Mouse (Mus musculus): ENCODE data around the gene Cdc37. TPM values are rescaled to one million over a fixed set of nuclear protein-coding genes. Genes with fewer than 3 reads are reported as not detected.
A peak's percentile ranks its signal among the peaks of the same experiment; 100 is the strongest.

Gene Cdc37
- polyA plus RNA-seq, 1 experiment, result 72.6 TPM

- Histone ChIP-seq H3K4me1 (ENCODE audit: control insufficient read depth, insufficient read depth, low read length) (no peaks in the 10 kb centered on the region), H3K27me3 (replicated peaks; ENCODE audit: control insufficient read depth, insufficient read depth, low read length) (0 out of 2 replicates have a peak, but pooled peaks cover 2% of the 10 kb centered on the region), H3K36me3 (ENCODE audit: control insufficient read depth, insufficient read depth, low read length) (no peaks in the 10 kb centered on the region), H3K4me3 (ENCODE audit: insufficient read depth, low read depth, low read length) (peak overlapping the region; percentile 64), H3K27ac (ENCODE audit: insufficient read depth, low read depth, low read length) (peak overlapping the region; percentile 86)
- TF ChIP-seq POLR2A (IDR thresholded peaks at IDR 0.05; ENCODE audit: low read depth, low read length) (no peak), CTCF (conservative IDR thresholded peaks at IDR 0.05; ENCODE audit: insufficient read depth, insufficient read length, low read depth, low read length) (no peak)
- 59% methylated on average over 10 of the region's 10 CpGs for WGBS
- DNase-seq, result peak; percentile 79
Observed at GRCm38 (mm10) chr9:21167140-21168097, 17.6 kb upstream of the Cdc37 start.

GRCm38 (mm10) chr9:21166516-21166915, 16.7 kb upstream of the Cdc37 start:
- 40% methylated on average over 3 of the region's 3 CpGs for WGBS

DNA sequence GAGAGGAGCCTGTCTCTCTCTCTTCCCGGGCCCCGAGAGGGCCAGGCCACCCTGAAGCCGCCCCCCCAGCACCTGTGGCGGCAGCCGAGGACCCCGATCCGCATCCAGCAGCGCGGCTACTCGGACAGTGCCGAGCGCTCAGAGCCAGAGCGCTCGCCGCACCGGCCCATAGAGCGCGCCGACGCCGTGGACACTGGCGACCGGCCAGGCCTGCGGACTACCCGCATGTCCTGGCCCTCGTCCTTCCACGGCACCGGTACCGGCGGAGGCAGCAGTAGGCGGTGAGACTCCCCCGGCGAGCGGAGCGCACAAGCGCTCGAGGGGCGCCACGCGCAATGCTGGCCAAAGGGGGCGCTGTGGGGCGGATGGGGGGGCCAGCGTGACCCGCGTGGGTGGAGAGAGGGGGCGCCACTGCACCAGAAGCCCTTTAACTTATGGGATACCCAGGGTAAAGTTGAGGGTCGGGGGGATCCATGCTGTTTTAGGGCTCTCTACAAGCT, 16.2 kb upstream of the Cdc37 start:
- WGBS, result under 1% methylated on average over 46 of the region's 47 CpGs

More at GRCm38 (mm10) chr9:21166516-21166915, 16.7 kb upstream of the Cdc37 start:
- no peaks in the 10 kb centered on the region for H3K36me3 ChIP-seq (ENCODE audit: control insufficient read depth, insufficient read depth, low read length)
- H3K4me3 ChIP-seq (ENCODE audit: insufficient read depth, low read depth, low read length), result peak overlapping the region; percentile 64
- peak overlapping the region; percentile 61; the same call in 1 of the 2 replicates for H3K27ac ChIP-seq (ENCODE audit: insufficient read depth, low read depth, low read length)
- TF ChIP-seq POLR2A (IDR thresholded peaks at IDR 0.05; ENCODE audit: low read depth, low read length) (no peak), CTCF (conservative IDR thresholded peaks at IDR 0.05; ENCODE audit: insufficient read depth, insufficient read length, low read depth, low read length) (no peak)
- DNase-seq, result no peak
- no peaks in the 10 kb centered on the region for H3K4me1 ChIP-seq (ENCODE audit: control insufficient read depth, insufficient read depth, low read length)
- H3K27me3 ChIP-seq (replicated peaks; ENCODE audit: control insufficient read depth, insufficient read depth, low read length), result 0 out of 2 replicates have a peak, but pooled peaks cover 2% of the 10 kb centered on the region

DNA sequence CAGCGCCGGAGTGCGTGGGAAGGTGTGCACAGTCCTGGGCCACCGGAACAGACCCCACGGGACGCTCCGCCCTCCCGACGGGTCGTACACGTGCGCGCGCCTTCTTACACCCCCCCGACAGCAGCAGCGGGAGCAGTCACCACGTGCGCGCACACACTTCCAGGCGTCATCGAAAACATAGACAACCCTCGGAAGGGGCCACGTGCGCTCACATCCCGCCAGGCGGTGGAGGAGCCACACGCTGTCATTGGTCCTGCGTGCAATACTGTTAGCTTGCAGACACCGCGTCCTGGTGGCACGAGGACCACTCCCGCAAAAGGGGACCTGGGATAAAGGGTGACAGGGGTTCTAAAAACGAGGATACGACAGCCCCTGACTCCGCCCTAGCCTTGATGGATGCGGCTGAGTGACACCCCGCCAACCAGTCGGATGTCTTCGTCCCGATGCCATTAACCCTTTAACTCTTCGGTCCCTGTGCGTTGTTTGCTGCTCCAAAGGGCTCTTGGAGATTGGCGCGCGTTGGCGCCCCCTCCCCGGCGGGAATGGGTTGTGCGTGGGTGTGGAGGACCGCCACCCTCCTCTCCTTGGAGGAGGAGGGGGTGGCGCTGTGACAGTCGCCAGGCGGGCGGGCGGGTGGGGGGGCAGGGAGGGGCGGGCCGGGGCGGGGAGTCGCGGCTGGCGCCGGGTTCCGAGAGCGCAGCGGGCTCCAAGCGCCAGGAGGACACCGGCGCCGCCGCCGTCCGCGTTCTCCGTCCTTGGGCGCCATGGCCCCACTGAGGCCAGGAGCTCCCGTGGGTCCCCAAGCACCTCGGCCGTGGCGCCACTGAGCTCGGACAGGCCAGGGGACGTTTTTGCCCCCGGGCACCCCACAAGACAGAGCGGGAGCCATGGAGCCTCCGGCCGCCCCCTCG, 15.5 kb upstream of the Cdc37 start, which contains the start of gene Pde4a:
TSS of gene Pde4a (plus strand) at position 674 of the 911 bp plus-strand sequence.
- 1% methylated on average over 86 of the region's 86 CpGs for WGBS
- TF ChIP-seq CTCF (conservative IDR thresholded peaks at IDR 0.05; ENCODE audit: insufficient read depth, insufficient read length, low read depth, low read length) (no peak), POLR2A (IDR thresholded peaks at IDR 0.05; ENCODE audit: low read depth, low read length) (no peak)
- Histone ChIP-seq H3K4me1 (ENCODE audit: control insufficient read depth, insufficient read depth, low read length) (no peaks in the 10 kb centered on the region; the same call in 1 of the 2 replicates), H3K4me3 (ENCODE audit: insufficient read depth, low read depth, low read length) (peak within 1 kb of the TSS; percentile 64), H3K36me3 (ENCODE audit: control insufficient read depth, insufficient read depth, low read length) (no peaks in the 10 kb centered on the region), H3K27me3 (replicated peaks; ENCODE audit: control insufficient read depth, insufficient read depth, low read length) (0 out of 2 replicates have a peak, but pooled peaks cover 2% of the 10 kb centered on the region), H3K27ac (ENCODE audit: insufficient read depth, low read depth, low read length) (no peak within 1 kb of the TSS)
- DNase-seq, result peak; percentile 51

More for the DNA sequence above, 16.2 kb upstream of the Cdc37 start:
- TF ChIP-seq POLR2A (IDR thresholded peaks at IDR 0.05; ENCODE audit: low read depth, low read length), result no peak
- TF ChIP-seq CTCF (conservative IDR thresholded peaks at IDR 0.05; ENCODE audit: insufficient read depth, insufficient read length, low read depth, low read length), result peak; percentile 34; the same call in 1 of the 2 replicates
- Histone ChIP-seq H3K27ac (ENCODE audit: insufficient read depth, low read depth, low read length) (no peak overlapping the region), H3K4me1 (ENCODE audit: control insufficient read depth, insufficient read depth, low read length) (no peaks in the 10 kb centered on the region; the same call in 1 of the 2 replicates), H3K27me3 (replicated peaks; ENCODE audit: control insufficient read depth, insufficient read depth, low read length) (0 out of 2 replicates have a peak, but pooled peaks cover 2% of the 10 kb centered on the region), H3K36me3 (ENCODE audit: control insufficient read depth, insufficient read depth, low read length) (no peaks in the 10 kb centered on the region), H3K4me3 (ENCODE audit: insufficient read depth, low read depth, low read length) (peak overlapping the region; percentile 64)
- peak; percentile 45 for DNase-seq

- no peaks in the 10 kb centered on the region; the same call in 1 of the 2 replicates for H3K4me1 ChIP-seq (ENCODE audit: control insufficient read depth, insufficient read depth, low read length)
- H3K36me3 ChIP-seq (ENCODE audit: control insufficient read depth, insufficient read depth, low read length), result no peaks in the 10 kb centered on the region
- 2% methylated on average over 26 of the region's 26 CpGs for WGBS
- TF ChIP-seq CTCF (conservative IDR thresholded peaks at IDR 0.05; ENCODE audit: insufficient read depth, insufficient read length, low read depth, low read length), result no peak
- TF ChIP-seq POLR2A (IDR thresholded peaks at IDR 0.05; ENCODE audit: low read depth, low read length), result no peak
- no peak for DNase-seq
- H3K4me3 ChIP-seq (ENCODE audit: insufficient read depth, low read depth, low read length), result no peak overlapping the region
- H3K27ac ChIP-seq (ENCODE audit: insufficient read depth, low read depth, low read length), result no peak overlapping the region
- 0 out of 2 replicates have a peak, but pooled peaks cover 2% of the 10 kb centered on the region for H3K27me3 ChIP-seq (replicated peaks; ENCODE audit: control insufficient read depth, insufficient read depth, low read length)
Observed at GRCm38 (mm10) chr9:21164072-21164471, 14.3 kb upstream of the Cdc37 start.
